Mouse (Mus musculus): ENCODE results near the gene Ensa.

DNA sequence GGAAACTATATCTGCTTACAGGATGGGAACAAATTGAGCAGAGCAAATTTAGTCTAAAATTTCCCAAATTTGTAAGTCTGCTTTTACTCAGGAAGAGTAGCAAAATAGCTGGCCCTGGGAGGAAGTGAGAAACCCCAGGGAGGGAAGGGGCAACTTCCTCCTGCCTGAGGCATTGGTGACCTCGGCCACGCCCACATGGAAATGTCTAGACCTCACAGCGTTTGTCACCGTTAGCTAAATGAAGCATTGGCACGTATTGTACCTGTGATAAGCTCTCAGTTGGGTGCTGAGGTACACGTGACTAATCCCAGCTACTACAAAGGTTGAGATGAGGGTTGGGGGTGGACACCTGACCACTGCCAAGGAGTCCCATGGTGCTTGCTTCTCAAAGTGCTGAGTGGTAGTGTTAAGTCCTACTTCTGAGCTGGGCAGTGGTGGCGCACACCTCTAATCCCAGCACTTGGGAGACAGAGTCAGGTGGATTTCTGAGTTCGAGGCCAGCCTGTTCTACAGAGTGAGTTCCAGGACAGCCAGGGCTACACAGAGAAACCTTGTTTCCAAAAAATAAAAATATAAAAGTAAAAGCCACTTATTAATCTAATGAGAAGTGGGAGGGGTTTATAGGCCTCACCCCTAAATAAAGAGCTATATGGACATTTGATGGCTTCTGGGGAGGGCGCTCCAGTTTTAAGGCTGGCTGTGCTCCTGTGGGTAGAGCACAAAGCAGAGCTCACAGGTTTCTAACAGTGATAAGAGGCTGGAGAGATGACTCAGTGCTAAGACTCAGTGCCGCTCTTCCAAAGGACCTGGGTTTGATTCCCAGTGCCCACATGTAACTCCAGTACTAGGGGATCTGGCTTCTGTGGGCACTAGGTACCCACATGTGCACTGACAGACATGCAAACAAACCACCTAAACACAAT lies 20.8 kb downstream of the Ensa start:
- TF ChIP-seq TAL1 (IDR thresholded peaks at IDR 0.05; ENCODE audit: low read length) (no peak), GATA1 (IDR thresholded peaks at IDR 0.05; ENCODE audit: low read length) (no peak)

Measured in erythroblast, embryonic 14.5 days (primary cell).